Mouse (Mus musculus) lung, embryonic 16.5 days (tissue): ENCODE data around the gene 2610042L04Rik. TPM values are rescaled to one million over a fixed set of nuclear protein-coding genes. Genes with fewer than 3 reads are reported as not detected.
"Not testable (repeated sequence)": the region's sequence is repeated elsewhere in the genome, so short reads cannot be mapped to it uniquely, and the experiment has no call there.

ENCODE experiments used
- ATAC-seq: fragments of 200-750 bp; cut with Nextera tagmentation; 2 replicates; pipeline ENCODE4 v1.8.0; 2017; ENCODE audit warnings: low read depth, mild to moderate bottlenecking, moderate library complexity
- H3K27ac ChIP-seq: fragments of 300-500 bp; sonication (generic); 2 replicates; pipeline ENCODE4 v1.5.1; 2014; ENCODE audit warnings: mild to moderate bottlenecking, control low read depth, low read length
- H3K27me3 ChIP-seq: fragments of 300-500 bp; sonication (generic); 2 replicates; pipeline ENCODE4 v1.6.1; 2014; ENCODE audit warnings: low read depth, low read length, mixed read lengths; ENCODE audit not compliant: control insufficient read depth, insufficient read depth
- H3K36me3 ChIP-seq: fragments of 300-500 bp; sonication (generic); 2 replicates; pipeline ENCODE4 v1.6.1; 2014; ENCODE audit warnings: low read length; ENCODE audit not compliant: control insufficient read depth, insufficient read depth
- H3K4me1 ChIP-seq: fragments of 300-500 bp; sonication (generic); replicated peaks from 2 replicates; pipeline ENCODE4 v1.6.1; 2014; ENCODE audit warnings: low read length, mixed read lengths; ENCODE audit not compliant: control insufficient read depth, insufficient read depth
- H3K4me2 ChIP-seq: fragments of 300-500 bp; sonication (generic); 2 replicates; pipeline ENCODE4 v1.6.1; 2014; ENCODE audit warnings: low read depth, low read length, control low read depth
- H3K4me3 ChIP-seq: fragments of 300-500 bp; sonication (generic); 2 replicates; pipeline ENCODE4 v1.5.1; 2014; ENCODE audit warnings: mild to moderate bottlenecking, low read length, control low read depth
- H3K9ac ChIP-seq: fragments of 300-500 bp; sonication (generic); 2 replicates; pipeline ENCODE4 v1.6.1; 2014; ENCODE audit warnings: low read length, control low read depth
- H3K9me3 ChIP-seq: fragments of 300-500 bp; sonication (generic); 2 replicates; pipeline ENCODE4 v1.6.1; 2016; ENCODE audit warnings: low read length; ENCODE audit not compliant: control insufficient read depth
- WGBS: fragments of 180-500 bp; shearing (Covaris S2); extraction: QIAGEN DNeasy Blood & Tissue Kit; methylation state at CpG from one replicate; pipeline ENCODE4 v1.1.7; 2014; 5-methylcytosine and 5-hydroxymethylcytosine counted together
- polyA plus RNA-seq: library from polyadenylated mRNA; unstranded; fragments of >200 nt; fragmentation: Nextera tagmentation; extraction: Ambion mirVana; gene quantifications from 2 replicates; pipeline ENCODE4 v1.2.1, GENCODE M21; 2015

The 2610042L04Rik gene
- polyA plus RNA-seq, 1 experiment from 2014 or later, result 0.10 TPM

DNA sequence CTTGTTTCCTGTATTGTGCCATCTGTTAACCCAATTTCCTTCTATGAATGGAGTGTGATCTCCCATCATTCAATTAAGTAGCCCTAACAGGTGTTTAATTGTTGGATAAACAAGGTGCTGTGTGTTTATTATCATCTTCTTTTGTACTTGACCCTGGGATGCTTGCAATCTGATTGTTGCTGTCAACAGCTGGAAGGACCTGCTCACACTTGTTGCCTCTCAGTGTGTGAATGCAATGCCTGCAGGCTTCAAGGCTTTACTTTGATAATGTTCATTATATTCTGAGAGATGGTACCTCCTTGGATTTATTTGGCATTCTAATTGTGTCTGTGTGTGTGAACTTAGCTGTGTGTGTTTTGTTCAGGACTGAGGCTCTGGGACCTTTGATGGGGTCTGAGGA is 64.1 kb downstream of the 2610042L04Rik start:
- H3K9me3 ChIP-seq, H3K27ac ChIP-seq, H3K27me3 ChIP-seq, H3K9ac ChIP-seq, H3K36me3 ChIP-seq, ATAC-seq, H3K4me1 ChIP-seq, H3K4me2 ChIP-seq, H3K4me3 ChIP-seq: not testable (repeated sequence)

DNA sequence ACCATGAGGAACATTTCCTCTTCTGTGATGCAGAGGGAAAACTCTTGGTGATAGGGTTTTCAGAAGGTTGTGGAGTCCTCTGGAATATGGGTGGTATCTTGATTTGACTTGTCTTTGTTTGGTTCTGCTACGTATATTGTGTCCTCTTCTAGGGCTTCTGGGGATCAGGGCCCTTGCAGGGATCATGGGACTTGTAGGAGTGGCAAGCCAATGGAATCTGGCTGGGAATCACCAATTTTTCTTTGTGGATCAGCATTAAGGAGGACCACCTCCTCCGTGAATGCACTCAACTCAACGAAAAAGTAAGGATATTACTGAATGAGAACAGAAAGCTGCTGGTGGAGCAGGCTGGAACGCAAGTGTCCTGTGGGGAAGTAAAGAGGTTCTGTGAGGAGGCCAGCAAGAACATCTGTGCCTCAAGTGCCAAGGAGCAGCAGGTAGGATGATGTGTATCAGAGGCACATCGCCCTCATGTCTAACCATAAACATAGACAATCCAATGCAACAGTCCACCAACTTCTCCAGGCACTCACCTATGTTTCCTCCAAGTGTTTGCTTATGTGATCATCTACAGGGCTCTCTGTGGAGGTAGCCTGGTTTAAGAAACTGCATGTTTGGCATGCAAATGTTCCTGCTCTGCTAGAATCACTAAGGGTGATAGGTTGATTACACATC is 65.7 kb downstream of the 2610042L04Rik start:
- not testable (repeated sequence) for H3K9me3 ChIP-seq, H3K9ac ChIP-seq, H3K36me3 ChIP-seq, H3K27ac ChIP-seq, ATAC-seq, H3K27me3 ChIP-seq, H3K4me2 ChIP-seq, H3K4me3 ChIP-seq, H3K4me1 ChIP-seq
- 83% methylated on average over 4 of the region's 5 CpGs for WGBS

DNA sequence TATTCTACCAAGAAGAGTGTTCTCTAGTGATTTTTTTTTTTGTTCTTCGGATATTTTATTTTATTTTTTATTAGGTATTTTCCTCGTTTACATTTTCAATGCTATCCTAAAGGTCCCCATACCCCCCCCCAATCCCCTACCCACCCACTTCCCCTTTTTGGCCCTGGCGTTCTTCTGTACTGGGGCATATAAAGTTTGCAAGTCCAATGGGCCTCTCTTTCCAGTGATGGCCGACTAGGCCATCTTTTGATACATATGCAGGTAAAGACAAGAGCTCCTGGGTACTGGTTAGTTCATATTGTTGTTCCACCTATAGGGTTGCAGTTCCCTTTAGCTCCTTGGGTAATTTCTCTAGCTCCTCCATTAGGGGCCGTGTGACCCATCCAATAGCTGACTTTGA is 66.7 kb downstream of the 2610042L04Rik start:
- H3K4me1 ChIP-seq, H3K36me3 ChIP-seq, H3K27me3 ChIP-seq, ATAC-seq, H3K9ac ChIP-seq, H3K4me3 ChIP-seq, H3K9me3 ChIP-seq, H3K4me2 ChIP-seq, H3K27ac ChIP-seq: not testable (repeated sequence)
- 73% methylated on average over 4 of the region's 5 CpGs for WGBS

DNA sequence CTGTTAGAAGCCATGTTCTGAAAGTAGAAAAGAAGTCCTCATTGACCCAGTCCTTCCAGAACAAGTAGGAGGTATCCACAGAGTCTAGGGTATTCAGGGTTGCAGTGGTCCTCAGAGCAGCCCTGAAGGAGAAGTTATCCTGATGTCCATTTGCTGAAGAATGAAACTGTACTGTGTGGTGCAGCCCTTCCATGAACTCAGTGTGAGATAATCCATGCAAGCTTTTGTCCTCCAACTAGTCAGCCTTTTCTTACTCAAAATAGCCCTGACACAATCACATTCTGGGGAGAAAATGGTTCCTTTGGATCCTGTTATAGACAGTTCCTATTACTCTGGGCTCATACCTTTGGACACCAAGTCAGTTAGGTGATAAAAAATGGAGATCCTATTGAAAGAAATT is 69.3 kb downstream of the 2610042L04Rik start:
- not testable (repeated sequence) for ATAC-seq, H3K27me3 ChIP-seq, H3K9ac ChIP-seq, H3K9me3 ChIP-seq, H3K27ac ChIP-seq, H3K4me3 ChIP-seq, H3K36me3 ChIP-seq, H3K4me1 ChIP-seq, H3K4me2 ChIP-seq

Other genes starting within 250 kb of the 2610042L04Rik start
- gene Gm8108, start 224.2 kb upstream of the 2610042L04Rik start, polyA plus RNA-seq, result 0.16 and 0.36 TPM in 2 replicates
- not detected in 2 replicates for gene Gm3127, start 169.7 kb upstream of the 2610042L04Rik start, polyA plus RNA-seq
- gene Gm2974, start 152.2 kb upstream of the 2610042L04Rik start, polyA plus RNA-seq, result 0.23 and 0.33 TPM in 2 replicates
- gene Gm3138, start 85.1 kb upstream of the 2610042L04Rik start, polyA plus RNA-seq, result not detected in 2 replicates
- gene Gm3149, start 17.5 kb upstream of the 2610042L04Rik start, polyA plus RNA-seq, result not detected in 2 replicates
- not detected in 2 replicates for gene Gm3159, start 62.8 kb downstream of the 2610042L04Rik start, polyA plus RNA-seq
- gene Gm3164, start 80.7 kb downstream of the 2610042L04Rik start, polyA plus RNA-seq, result 0.28 and 0.33 TPM in 2 replicates
- gene Gm3173, start 96.2 kb downstream of the 2610042L04Rik start, polyA plus RNA-seq, result not detected in 2 replicates
- gene Gm3182, start 147.0 kb downstream of the 2610042L04Rik start, polyA plus RNA-seq, result not detected in 2 replicates
- gene Gm3047, start 220.6 kb downstream of the 2610042L04Rik start, polyA plus RNA-seq, result not detected in 2 replicates